Mouse (Mus musculus) MEL (cell line): ENCODE data around the gene Ahcyl1.

Experiments used
- MAX ChIP-seq: IDR thresholded peaks from 2 replicates; pipeline ENCODE4 v1.6.1; 2011; ENCODE audit warnings: low read length, improper control_type of control experiment
- USF1 ChIP-seq: IDR thresholded peaks from 2 replicates; pipeline ENCODE4 v1.6.1; 2014; ENCODE audit warnings: low read depth, mild to moderate bottlenecking, inconsistent platforms, low read length, improper control_type of control experiment, moderate library complexity

DNA sequence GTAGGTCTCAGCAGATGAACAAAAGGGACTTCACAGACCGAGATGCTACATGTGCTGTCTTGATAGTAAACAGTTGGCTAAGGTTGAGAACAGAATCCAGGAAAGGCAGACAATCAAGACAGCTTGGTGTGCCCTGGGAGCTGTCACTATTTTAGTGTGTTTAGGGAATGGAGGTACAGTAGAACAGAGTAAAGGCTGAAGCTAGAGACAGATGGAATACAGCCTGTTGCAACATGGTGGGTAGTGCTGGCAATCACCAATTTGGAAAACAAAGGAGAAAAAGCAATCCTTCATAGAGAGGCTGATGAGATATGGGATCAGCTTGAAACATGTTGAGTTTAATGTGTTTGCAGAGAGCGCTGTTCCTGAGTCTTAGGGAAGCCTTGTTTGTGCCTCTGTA, 4.3 kb upstream of the Ahcyl1 start:
- TF ChIP-seq USF1: no peak
- TF ChIP-seq MAX: no peak
